Mouse (Mus musculus): ENCODE measurements around the gene 5830473C10Rik. TPM values are rescaled to one million over a fixed set of nuclear protein-coding genes. Genes with fewer than 3 reads are reported as not detected.

The 5830473C10Rik gene
- polyA plus RNA-seq, 1 experiment from 2014 or later: not detected

DNA sequence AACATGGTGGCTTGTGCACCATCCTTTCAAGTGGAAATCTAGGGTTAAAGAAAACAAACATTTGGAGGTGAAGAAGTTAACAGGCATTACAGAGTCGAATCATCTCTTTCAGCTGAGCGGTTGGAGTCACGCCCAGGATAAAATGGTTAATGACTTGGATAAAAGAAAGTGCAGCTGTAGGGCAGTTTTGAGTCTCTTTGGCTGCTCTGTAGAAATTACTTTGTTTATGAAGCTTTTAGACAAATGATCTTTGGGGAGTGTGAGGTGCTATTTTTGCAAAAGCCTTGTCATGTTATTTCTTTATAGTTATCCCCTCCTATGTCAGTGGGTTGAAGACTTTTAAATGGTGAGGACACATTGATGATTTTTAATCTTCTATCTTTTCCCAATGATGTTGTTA lies 10.3 kb downstream of the 5830473C10Rik start:
- Histone ChIP-seq H3K27ac (no peak overlapping the region), H3K4me2 (no peak overlapping the region), H3K4me1 (0 out of 2 replicates have a peak, but pooled peaks cover 4% of the 10 kb centered on the region), H3K27me3 (no peaks in the 10 kb centered on the region), H3K36me3 (no peaks in the 10 kb centered on the region), H3K9me3 (no peaks in the 10 kb centered on the region), H3K9ac (no peak overlapping the region), H3K4me3 (no peak overlapping the region)
- no peak for ATAC-seq (ENCODE audit: insufficient number of reproducible peaks, insufficient read depth, low FRiP score, low TSS enrichment, low read depth)
- 37% methylated on average over 3 of the region's 3 CpGs for WGBS

DNA sequence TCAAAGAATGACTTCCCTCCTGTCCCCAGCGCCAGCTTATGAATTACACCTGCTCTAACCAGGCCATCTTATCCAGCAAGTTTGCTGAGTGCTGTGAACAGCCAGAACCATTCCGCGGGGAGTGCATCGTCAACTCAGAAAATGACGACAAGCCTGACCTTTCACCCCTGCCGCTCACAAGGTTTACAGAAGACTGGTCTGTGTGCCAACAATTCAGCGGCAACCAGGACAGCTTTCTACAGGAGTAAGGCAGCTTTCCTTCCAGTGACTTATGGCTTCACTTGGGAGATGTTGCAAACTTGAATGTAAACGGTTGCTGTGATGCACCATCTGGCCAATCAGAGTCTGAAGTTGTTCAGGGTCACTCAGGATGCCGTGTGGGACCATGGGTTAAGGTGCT lies 16.8 kb downstream of the 5830473C10Rik start:
- ATAC-seq (ENCODE audit: insufficient number of reproducible peaks, insufficient read depth, low FRiP score, low TSS enrichment, low read depth): no peak
- no peaks in the 10 kb centered on the region for H3K4me1 ChIP-seq
- H3K27ac ChIP-seq: no peak overlapping the region
- peaks cover 3% of the 10 kb centered on the region; the same call in 1 of the 2 replicates for H3K9me3 ChIP-seq
- H3K36me3 ChIP-seq: no peaks in the 10 kb centered on the region
- H3K9ac ChIP-seq: no peak overlapping the region
- WGBS: 84% methylated on average over 9 of the region's 9 CpGs
- H3K4me2 ChIP-seq: no peak overlapping the region
- no peaks in the 10 kb centered on the region for H3K27me3 ChIP-seq
- no peak overlapping the region for H3K4me3 ChIP-seq

DNA sequence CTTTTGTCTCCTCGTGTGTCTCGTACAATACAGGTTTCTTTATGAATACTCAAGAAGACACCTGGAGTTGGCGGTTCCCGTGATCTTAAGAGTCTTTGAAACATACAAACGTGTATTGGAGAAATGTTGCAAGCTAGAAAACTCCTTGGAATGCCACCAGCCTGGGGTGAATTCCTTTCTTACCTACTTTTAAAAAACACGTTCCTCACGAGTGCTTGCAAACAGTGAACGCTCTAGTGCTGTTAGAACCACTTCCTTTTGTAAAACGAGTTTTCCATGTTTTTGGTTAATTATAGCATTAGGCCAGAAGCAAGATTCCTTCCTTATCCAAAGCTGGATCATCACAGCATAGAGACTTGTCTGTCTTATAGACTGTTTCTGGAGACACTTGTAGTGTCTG lies 18.6 kb downstream of the 5830473C10Rik start:
- no peak for ATAC-seq (ENCODE audit: insufficient number of reproducible peaks, insufficient read depth, low FRiP score, low TSS enrichment, low read depth)
- WGBS: 77% methylated on average over 9 of the region's 9 CpGs
- no peaks in the 10 kb centered on the region for H3K4me1 ChIP-seq

DNA sequence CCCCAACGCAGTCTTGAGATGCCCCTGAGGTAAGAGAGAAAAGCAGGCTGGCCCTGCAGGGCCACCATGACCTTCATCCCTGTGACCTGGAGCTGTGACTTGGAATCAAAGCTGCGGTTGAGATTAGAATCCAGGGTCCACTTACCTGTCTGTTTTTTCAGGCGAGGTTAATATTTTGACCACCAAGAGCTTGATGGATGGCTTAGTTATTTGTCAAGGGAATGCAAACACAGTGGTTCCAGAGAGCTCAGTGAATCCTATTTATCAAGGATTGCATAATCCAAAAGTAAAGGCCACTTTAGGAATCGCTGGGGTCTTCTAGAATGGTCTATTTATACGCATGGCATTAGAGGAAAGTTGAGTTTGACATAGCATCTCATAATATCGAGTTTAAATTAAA lies 21.3 kb downstream of the 5830473C10Rik start:
- Histone ChIP-seq H3K27me3 (no peaks in the 10 kb centered on the region), H3K9me3 (peaks cover 3% of the 10 kb centered on the region; the same call in 1 of the 2 replicates), H3K27ac (no peak overlapping the region), H3K4me2 (no peak overlapping the region), H3K4me1 (no peaks in the 10 kb centered on the region), H3K4me3 (no peak overlapping the region), H3K36me3 (no peaks in the 10 kb centered on the region), H3K9ac (no peak overlapping the region)
- ATAC-seq (ENCODE audit: insufficient number of reproducible peaks, insufficient read depth, low FRiP score, low TSS enrichment, low read depth): no peak
- 87% methylated on average over 6 of the region's 6 CpGs for WGBS

More for the DNA sequence above, 18.6 kb downstream of the 5830473C10Rik start:
- Histone ChIP-seq H3K36me3 (no peaks in the 10 kb centered on the region), H3K27me3 (no peaks in the 10 kb centered on the region), H3K27ac (no peak overlapping the region), H3K9me3 (peaks cover 3% of the 10 kb centered on the region; the same call in 1 of the 2 replicates), H3K4me3 (no peak overlapping the region), H3K9ac (no peak overlapping the region), H3K4me2 (no peak overlapping the region)

DNA sequence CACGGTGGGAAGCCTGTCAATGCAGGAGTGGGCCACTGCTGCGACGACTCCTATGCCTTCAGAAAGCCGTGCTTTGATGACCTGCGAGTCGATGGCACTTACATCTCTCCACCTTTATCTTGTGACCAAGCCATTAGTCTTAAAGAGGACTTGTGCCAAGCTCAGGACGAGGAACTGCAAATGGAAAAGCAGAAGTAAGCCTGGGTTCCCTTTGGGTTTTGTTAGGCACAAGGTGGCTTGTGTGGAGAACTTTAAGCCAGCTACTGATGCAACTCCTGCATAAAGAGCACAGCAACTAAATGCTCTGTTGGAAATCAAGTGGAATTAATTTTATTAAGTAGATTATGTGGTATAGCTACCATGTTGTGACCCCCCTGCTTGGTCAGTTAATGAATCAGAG lies 23.9 kb downstream of the 5830473C10Rik start:
- WGBS: 87% methylated on average over 7 of the region's 7 CpGs
- H3K4me2 ChIP-seq: no peak overlapping the region

DNA sequence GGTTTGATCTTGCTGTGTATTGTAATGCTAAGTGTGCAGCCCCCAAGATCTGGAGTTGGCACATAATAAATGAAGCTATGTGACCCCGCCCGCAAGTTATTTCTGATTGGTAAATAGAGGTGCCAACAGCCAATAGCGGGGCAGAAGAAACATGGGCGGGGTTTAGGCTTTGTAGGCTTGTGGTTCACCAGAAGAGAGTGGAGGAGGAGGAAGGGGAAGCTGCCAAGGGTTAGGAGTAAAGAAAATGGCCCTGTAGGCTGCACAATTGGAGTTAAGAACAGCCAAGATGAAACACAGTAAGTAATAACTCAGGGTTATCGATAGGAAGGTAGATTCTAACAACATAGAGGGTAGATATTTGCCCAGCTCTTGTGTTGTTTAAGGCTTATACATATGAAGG lies 25.6 kb downstream of the 5830473C10Rik start:
- ATAC-seq (ENCODE audit: insufficient number of reproducible peaks, insufficient read depth, low FRiP score, low TSS enrichment, low read depth): no peak
- Histone ChIP-seq H3K9me3 (no peaks in the 10 kb centered on the region), H3K27me3 (no peaks in the 10 kb centered on the region; the same call in 1 of the 2 replicates), H3K36me3 (no peaks in the 10 kb centered on the region), H3K4me3 (no peak overlapping the region), H3K4me2 (no peak overlapping the region), H3K4me1 (no peaks in the 10 kb centered on the region), H3K9ac (no peak overlapping the region), H3K27ac (no peak overlapping the region)
- 72% methylated on average over 5 of the region's 5 CpGs for WGBS

More for the DNA sequence above, 23.9 kb downstream of the 5830473C10Rik start:
- no peak for ATAC-seq (ENCODE audit: insufficient number of reproducible peaks, insufficient read depth, low FRiP score, low TSS enrichment, low read depth)
- no peak overlapping the region for H3K27ac ChIP-seq
- no peaks in the 10 kb centered on the region for H3K4me1 ChIP-seq
- H3K36me3 ChIP-seq: no peaks in the 10 kb centered on the region
- H3K9ac ChIP-seq: no peak overlapping the region
- no peaks in the 10 kb centered on the region; the same call in 1 of the 2 replicates for H3K27me3 ChIP-seq
- peaks cover 3% of the 10 kb centered on the region; the same call in 1 of the 2 replicates for H3K9me3 ChIP-seq
- H3K4me3 ChIP-seq: no peak overlapping the region

DNA sequence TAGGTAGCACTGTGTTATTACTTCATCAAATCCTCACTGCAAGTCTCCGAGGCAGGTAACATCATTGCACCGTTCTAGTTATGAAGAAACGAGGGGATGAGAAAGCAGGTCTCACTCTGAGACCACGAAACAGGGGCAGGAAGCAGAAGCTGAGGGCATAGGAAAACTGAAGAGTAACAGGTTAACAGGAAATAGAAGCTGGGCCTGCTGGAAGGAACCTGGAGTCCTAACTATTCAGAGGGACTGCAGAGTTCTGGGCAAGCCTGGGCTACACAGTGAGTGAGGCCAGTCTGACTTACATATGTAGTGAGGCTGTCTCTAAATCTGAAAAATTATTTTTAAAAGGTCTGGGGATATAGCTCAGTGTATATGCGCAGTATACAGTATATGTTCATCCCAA lies 27.2 kb downstream of the 5830473C10Rik start:
- Histone ChIP-seq H3K4me3 (no peak overlapping the region), H3K4me1 (no peaks in the 10 kb centered on the region), H3K27me3 (no peaks in the 10 kb centered on the region; the same call in 1 of the 2 replicates), H3K27ac (no peak overlapping the region), H3K36me3 (no peaks in the 10 kb centered on the region), H3K9me3 (no peaks in the 10 kb centered on the region), H3K4me2 (no peak overlapping the region), H3K9ac (no peak overlapping the region)
- no peak for ATAC-seq (ENCODE audit: insufficient number of reproducible peaks, insufficient read depth, low FRiP score, low TSS enrichment, low read depth)
- 90% methylated on average over 5 of the region's 5 CpGs for WGBS

DNA sequence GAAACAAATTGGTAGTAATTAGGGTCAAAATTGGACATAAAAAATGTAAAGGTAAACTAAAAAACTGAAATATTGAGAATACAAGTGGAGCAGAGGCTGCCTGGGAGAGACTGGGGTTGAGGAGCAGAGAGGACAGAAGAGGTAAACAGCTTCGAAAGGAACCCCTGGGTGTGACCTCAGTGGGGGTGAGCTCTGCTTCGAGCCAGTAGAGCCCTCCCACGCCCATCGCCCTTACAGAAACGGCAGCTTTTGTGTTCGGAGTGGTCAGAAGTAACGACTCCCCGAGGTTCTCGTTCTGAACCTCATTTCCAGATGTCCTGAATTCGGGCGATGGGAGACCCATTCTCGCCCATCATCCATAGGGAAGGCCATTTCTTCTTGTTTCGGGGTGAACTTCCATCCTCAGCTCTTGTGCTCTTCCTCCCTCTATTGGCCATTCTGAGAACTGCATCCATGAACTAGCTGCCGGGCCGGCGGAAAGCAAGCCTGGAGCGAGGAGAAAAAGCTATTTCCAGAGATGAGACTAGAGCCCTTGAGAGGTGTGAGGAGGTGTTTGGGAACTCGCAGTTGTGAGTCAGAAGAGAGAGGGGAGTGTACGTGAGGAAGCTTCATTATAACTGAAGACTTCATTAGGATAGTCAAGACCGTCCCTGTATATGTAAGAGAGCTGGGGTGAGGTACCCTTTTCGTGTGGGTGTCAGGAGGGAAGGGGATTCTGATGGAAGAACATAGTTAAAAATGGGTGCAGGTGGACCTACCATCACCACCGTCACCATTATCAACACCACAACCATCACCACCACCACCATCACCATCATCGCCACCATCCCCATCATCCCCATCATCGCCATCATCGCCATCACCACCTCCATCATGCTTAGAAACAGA lies 28.0 kb downstream of the 5830473C10Rik start:
- H3K4me1 ChIP-seq: no peaks in the 10 kb centered on the region
- H3K27me3 ChIP-seq: no peaks in the 10 kb centered on the region; the same call in 1 of the 2 replicates
- peak overlapping the region; percentile 44 for H3K4me3 ChIP-seq
- H3K9ac ChIP-seq: peak overlapping the region; percentile 67
- H3K27ac ChIP-seq: no peak overlapping the region
- peak overlapping the region; percentile 61 for H3K4me2 ChIP-seq
- no peaks in the 10 kb centered on the region for H3K9me3 ChIP-seq
- no peak for ATAC-seq (ENCODE audit: insufficient number of reproducible peaks, insufficient read depth, low FRiP score, low TSS enrichment, low read depth)
- 22% methylated on average over 25 of the region's 25 CpGs for WGBS
- H3K36me3 ChIP-seq: no peaks in the 10 kb centered on the region

DNA sequence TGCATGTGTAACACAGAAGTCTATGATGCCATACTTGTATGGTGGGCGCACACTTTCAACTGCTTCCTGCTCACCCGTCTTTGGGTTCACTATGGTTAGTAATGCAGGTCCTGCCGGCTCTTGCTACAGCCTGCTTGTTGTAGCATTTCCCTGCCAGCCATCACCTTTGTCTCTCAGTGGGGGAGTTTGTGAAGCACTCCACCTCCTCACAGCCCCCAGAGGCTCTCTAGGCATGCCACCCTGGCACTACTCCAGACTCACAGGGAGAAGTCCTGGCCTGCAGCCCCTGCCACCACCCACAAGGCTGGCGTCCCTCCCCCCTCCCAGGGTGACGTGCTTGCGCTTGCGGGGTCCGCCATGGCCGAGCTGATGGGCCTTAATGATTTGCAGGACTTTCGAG lies 29.8 kb downstream of the 5830473C10Rik start:
- no peaks in the 10 kb centered on the region for H3K9me3 ChIP-seq
- WGBS: 67% methylated on average over 10 of the region's 10 CpGs
- H3K4me1 ChIP-seq: no peaks in the 10 kb centered on the region
- ATAC-seq (ENCODE audit: insufficient number of reproducible peaks, insufficient read depth, low FRiP score, low TSS enrichment, low read depth): no peak
- no peak overlapping the region for H3K27ac ChIP-seq
- no peak overlapping the region for H3K4me3 ChIP-seq
- H3K36me3 ChIP-seq: no peaks in the 10 kb centered on the region
- H3K27me3 ChIP-seq: no peaks in the 10 kb centered on the region; the same call in 1 of the 2 replicates
- no peak overlapping the region for H3K9ac ChIP-seq
- H3K4me2 ChIP-seq: no peak overlapping the region

DNA sequence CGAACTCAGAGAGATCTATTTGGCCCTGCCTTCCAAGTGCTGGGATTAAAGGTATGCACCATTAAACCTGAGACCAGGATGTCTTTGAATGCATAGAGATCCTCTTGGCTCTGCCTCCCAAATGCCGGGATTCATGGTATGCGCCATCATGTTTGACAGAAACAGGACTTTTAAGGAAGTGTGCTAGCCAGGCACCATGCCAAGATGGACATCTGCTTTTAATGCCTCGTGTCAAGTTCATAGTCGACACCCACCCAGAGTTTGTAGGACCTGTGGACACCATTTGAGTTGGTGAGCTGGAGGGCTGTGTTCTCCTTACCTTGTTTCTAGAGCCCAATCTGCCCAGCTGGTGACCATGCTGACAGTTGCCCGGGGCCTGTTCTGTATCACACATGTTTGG lies 31.0 kb downstream of the 5830473C10Rik start:
- Histone ChIP-seq H3K9me3 (no peaks in the 10 kb centered on the region), H3K4me1 (no peaks in the 10 kb centered on the region), H3K27me3 (no peaks in the 10 kb centered on the region; the same call in 1 of the 2 replicates), H3K9ac (no peak overlapping the region), H3K27ac (no peak overlapping the region), H3K4me3 (no peak overlapping the region), H3K4me2 (no peak overlapping the region), H3K36me3 (no peaks in the 10 kb centered on the region)
- WGBS: 78% methylated on average over 6 of the region's 6 CpGs
- ATAC-seq (ENCODE audit: insufficient number of reproducible peaks, insufficient read depth, low FRiP score, low TSS enrichment, low read depth): no peak

DNA sequence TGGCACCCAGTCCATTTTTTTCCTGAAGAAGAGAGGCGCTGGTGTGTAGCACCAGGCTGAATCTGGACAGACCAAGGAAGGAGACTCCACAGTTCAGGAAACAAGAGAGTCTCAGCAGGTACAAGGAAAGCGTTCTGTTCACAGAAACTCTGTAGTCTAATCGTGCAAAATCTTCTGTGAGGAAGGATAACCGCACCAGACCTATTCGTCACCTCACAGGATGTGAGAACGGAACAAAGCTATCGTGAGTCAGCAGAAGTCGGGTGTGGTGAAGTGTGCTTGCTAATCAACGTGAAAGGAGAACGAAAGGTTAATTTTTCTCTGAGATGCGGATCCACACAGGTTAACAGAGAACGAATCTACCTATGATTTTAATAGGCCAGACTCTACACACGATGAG lies 34.0 kb downstream of the 5830473C10Rik start:
- no peak overlapping the region for H3K4me2 ChIP-seq
- no peak overlapping the region for H3K9ac ChIP-seq
- WGBS: 91% methylated on average over 13 of the region's 13 CpGs

DNA sequence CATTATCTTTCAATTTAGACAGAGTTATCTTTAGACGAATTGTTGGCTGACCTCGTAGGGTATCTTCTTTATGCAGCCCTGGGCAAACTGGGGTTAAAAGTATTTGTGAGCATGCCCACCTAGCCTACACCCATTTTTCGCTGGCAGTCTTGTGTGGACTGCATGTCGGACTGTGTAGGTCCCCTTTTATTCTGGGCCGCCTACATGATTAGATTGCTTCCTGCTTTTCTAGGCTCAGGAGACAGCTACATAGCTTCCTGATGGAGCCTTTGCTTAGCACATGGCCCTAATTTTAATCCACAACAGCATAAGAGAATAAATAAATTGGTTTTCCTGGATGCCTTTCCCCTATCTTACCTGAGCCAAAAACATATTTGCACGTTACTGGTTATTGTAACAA lies 35.2 kb downstream of the 5830473C10Rik start:
- H3K9ac ChIP-seq: no peak overlapping the region
- no peaks in the 10 kb centered on the region for H3K4me1 ChIP-seq
- no peaks in the 10 kb centered on the region for H3K36me3 ChIP-seq
- no peak overlapping the region for H3K4me2 ChIP-seq
- H3K27me3 ChIP-seq: no peaks in the 10 kb centered on the region
- no peak overlapping the region for H3K27ac ChIP-seq
- H3K4me3 ChIP-seq: no peak overlapping the region
- WGBS: 84% methylated on average over 6 of the region's 6 CpGs
- no peaks in the 10 kb centered on the region for H3K9me3 ChIP-seq
- ATAC-seq (ENCODE audit: insufficient number of reproducible peaks, insufficient read depth, low FRiP score, low TSS enrichment, low read depth): no peak

More for the DNA sequence above, 34.0 kb downstream of the 5830473C10Rik start:
- no peaks in the 10 kb centered on the region for H3K36me3 ChIP-seq
- no peaks in the 10 kb centered on the region for H3K4me1 ChIP-seq
- H3K27me3 ChIP-seq: no peaks in the 10 kb centered on the region
- H3K9me3 ChIP-seq: no peaks in the 10 kb centered on the region
- H3K4me3 ChIP-seq: no peak overlapping the region
- H3K27ac ChIP-seq: no peak overlapping the region
- no peak for ATAC-seq (ENCODE audit: insufficient number of reproducible peaks, insufficient read depth, low FRiP score, low TSS enrichment, low read depth)

Measured in embryonic facial prominence, embryonic 13.5 days (tissue).